Mouse (Mus musculus) gastrocnemius, postnatal 14 days (tissue): ENCODE results near the gene Shank2. TPM values are rescaled to one million over a fixed set of nuclear protein-coding genes. Genes with fewer than 3 reads are reported as not detected.

Experiments used
- DNase-seq: peaks from one replicate; pipeline ENCODE4 v3.0.0; 2021; ENCODE audit warnings: mixed read lengths
- intact Hi-C: fragments of 180-260 bp; cut with DNase I; formaldehyde crosslinking; loops from one replicate; pipeline ENCODE4 v1.15.1; 2025; ENCODE audit warnings: low total_unique reads
- total RNA-seq, 2 experiments: library from RNA; stranded (reverse); gene quantifications; 2 replicates each; pipeline ENCODE4 v1.2.3; 2021

Gene Shank2
- total RNA-seq, 2 experiments from 2014 or later, result 0.07 to 0.39 TPM

DNA sequence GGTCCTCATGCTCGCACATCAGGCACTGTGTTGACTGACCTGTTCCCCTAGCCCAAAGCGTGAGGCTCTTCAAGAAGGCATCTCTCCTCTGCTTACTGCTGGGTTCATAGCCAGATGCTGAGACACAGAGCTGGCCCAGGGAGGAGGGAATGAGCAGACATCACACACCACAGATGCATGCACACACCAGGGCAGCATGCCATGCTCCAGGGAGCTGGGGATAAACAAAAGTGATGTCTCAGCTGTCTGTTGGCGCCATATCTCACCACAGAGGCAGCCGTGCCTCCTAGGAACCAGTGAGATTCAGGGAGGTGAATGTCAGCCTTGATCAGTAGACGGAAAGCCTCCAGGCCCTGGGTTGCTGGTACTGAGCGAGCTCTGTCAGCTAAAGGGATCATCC, 242.5 kb downstream of the Shank2 start:
- no peak for DNase-seq

DNA sequence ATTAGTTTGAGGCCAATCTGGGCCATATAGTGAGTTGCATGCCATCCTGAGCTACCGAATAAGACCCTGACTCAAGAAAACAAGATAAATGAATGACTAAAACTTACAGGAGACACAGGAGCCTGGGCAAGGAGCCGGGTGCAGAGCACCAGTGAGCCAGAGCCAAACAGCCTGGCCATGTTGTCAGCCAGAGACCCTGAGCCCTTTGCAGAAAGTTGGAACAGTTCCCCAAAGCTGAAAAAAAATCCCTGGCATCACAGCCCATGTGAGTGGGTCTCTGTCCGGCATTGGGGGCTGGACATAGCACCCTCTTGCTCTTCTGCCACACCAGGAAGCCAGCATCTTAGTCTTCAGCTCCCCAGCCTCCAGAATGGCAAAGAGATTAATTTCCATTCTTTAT, 244.5 kb downstream of the Shank2 start:
- no peak for DNase-seq
- intact Hi-C loops, result no loop called here

More for the DNA sequence above, 242.5 kb downstream of the Shank2 start:
- intact Hi-C loops, result no loop called here

DNA sequence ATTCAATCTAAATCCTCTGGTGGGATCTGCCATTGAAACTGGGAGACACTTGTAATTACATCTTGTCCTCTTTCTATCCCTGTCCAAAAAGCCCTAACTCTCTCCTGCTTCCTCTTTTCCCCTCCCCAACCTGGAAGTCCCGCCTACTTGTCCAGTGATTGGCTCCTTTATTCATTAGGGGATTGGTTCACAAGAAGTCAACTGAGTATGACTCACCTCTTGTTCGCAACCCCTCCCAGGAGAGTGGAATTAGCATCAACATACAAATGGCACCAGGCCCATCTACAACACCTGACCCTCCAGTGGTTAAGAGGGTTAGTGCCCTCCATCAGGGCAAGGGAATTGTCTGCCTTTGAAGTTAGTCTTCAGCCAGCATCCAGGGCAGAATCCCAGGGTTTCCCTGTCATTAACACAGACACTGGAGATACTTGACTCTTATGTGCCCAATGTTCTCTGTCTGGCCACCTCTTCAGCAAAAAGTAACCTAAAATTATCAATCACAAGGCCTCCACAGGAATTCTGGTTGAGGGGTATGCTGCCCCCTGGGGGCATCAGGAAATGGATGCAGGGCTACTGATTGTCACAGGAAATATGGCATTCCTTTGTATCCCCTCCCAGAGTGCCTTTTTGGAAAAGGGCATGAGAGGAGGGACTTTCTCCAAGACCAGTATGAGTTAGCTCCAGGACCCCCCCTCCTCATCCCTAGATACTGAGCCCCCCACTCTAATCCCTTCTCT, 247.1 kb downstream of the Shank2 start:
- no peak for DNase-seq
- intact Hi-C loops, result no loop called here

DNA sequence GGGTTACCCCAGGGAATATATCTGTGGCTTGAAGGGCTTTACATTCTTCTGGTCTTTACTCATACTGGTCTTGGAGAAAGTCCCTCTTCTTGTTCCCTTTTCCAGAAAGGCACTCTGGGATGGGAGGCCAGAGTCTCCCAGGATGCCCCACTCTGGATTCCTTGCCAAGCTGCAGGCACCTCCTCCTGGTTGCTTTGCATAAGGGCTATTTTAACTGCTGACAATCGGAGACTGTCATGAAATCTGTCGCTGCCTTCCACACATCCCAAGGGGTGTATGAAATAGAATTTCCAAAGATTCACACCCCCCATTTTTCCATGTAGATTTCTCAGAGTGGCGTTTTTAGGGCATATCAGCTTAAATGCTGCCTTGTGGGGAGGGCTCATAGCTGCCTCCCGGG, 249.1 kb downstream of the Shank2 start:
- intact Hi-C loops, result no loop called here

DNA sequence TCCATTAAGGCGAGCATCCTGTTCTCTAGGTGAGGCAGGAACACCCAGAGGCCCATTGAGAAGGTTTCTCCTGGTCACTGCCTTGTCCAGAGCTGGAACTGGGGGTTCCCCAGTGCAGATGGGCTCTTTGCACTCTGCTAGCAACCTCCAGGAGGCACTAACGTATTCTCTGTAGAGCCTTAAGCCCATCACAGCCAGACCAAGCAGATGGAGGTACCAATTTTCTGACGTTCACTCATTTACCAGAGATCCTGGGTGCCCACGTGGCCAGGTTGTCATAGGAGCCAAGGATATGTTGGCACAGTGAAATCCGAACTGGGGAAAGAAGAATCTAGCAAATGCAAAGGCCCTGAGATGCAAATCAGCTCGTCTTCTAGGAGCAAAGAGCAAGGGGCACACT, 249.5 kb downstream of the Shank2 start:
- intact Hi-C loops, result no loop called here
- DNase-seq, result no peak

More for the DNA sequence above, 249.1 kb downstream of the Shank2 start:
- no peak for DNase-seq

DNA sequence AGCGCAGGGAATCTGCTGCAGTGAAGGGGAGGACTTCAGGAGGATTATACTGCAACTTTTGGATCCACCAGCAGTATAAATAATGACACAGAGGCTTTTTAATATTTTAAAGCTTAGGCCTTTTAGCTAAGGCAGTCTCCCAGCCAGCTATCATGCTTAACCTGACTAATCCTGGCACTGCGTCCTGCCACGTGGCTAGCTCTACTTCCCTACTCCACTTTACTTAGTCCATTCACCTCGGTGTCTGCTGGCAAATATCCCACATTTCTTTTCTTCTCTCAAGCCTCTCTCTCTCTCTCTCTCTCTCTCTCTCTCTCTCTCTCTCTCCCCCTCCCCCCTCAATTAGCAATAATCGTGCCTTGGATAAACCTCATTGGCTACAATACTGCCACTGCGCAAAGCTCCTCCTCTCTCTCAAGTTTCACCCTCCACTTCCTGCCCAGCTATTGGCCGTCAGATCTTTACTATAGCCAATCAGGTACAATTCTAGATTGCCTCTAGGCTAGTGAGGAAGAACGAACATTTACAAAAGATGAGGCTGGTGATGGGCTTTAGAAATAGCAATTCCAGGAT, 253.0 kb downstream of the Shank2 start:
- no peak for DNase-seq
- intact Hi-C loops, result no loop called here

DNA sequence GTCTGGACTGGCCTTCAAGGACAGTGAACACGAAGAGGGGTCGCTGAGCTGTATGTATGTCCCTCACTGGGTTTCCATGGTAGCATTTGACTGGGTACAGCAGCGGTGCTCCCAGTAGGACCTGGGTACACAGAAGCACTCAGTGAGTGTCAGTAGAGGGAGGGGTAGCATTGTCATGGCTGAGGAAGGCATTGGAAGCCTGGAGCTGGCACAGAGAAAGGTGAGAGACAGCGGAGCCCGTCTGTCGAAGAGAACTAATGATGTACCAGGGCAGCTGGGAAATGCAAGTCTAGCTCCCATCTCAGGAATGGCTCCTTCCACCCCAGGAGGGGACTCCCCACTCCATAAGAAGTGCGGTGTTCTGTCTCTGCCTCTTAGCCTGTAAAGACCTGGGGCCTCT, 256.1 kb downstream of the Shank2 start:
- intact Hi-C loops, result no loop called here
- DNase-seq, result no peak

DNA sequence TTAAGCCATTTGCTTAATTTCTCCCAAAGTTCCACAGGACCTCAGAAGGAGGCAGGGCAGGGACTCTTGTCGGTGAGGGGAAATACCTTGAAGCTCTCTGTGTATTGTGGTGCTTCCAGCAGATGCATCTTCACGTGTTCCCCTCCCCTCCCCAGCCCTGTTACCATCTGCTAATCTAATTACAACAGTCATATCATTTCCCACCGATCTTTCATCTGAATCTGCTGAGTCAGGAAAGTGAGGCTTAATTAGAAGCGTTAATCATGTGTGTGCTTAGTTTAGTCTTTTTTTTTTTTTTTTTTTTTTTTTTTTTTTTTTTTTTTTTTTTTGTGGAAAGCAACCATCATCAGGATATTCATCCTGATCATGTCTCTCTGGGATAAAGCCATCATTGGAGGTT, 256.6 kb downstream of the Shank2 start:
- DNase-seq, result no peak
- intact Hi-C loops, result no loop called here

DNA sequence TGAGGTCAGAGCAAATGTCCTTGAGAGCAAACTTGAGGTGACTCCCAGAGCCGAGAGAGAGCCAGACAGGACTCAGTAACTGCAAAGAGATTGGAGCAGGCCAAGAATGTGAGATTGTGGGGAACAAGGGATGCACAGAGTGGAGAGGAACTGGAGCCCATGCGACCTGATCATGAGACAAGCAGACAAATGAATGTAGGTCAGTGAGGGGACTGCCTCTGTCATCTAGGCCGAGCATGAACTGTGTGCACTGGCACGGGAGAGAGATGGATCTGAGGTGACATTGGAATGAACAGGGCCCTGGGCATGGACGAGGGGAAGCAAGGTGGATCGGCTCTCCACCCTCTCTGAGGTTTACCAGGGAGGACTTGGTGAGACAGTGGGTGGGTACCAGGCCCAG, 260.9 kb downstream of the Shank2 start:
- DNase-seq, result no peak
- intact Hi-C loops, result no loop called here

DNA sequence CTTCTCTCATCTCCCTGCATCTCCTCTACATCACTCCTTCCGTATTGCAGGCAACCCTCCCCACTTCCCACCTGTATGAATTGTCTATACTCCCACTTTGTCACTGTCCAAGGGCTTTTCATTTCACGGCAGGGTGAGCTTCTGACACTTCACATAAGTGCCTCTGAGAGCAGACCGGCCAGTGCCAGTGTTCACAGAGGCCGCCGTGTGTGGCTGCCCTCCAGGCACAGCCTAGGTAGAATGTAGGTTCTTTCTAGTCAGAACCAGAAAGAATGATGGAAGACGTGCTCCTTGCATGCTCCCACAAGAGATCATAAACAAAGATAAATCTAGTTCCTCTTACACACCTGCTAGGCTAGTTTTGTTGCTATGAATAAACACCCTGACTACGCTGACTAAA, 265.0 kb downstream of the Shank2 start:
- intact Hi-C loops, result no loop called here
- DNase-seq, result no peak

DNA sequence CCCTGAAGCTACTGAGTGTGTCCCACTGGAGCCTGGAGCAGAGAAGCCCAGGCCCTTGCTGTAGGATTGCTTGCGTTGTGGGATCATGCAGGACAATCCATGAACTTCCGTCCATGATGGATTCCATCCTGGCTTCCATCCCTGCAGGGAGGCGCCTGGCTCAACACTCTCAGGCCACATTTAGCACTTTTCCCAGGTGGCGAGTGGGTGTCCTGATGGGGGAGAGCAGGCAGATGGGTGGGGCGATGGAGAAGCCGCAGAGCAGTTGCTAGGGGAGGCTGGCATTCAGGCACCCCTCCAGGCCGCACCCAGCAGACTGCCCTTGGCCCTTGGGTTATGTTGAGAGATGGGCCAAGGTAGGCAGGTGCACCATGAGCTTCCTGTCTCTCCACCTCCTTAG, 266.6 kb downstream of the Shank2 start:
- no peak for DNase-seq
- intact Hi-C loops, result no loop called here

DNA sequence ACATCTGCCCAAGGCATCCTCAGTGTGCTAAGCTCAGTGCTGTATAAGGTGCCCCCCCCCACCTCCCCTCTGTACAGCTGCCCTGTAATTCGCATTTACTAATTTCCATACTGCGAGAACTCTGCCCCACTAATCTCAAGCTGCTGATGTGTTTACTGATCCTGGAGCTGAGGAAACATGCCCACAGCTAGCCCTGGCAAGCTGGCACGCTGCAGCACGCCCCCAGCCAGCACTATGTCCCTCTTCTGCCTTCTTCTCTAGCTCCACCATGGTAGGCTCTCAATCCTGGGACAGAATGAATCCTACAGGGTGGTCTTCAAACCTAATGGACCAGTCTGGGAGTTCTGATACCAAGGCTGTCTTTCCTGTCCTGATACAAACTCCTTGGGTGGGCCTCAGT, 267.1 kb downstream of the Shank2 start:
- intact Hi-C loops, result no loop called here
- no peak for DNase-seq

DNA sequence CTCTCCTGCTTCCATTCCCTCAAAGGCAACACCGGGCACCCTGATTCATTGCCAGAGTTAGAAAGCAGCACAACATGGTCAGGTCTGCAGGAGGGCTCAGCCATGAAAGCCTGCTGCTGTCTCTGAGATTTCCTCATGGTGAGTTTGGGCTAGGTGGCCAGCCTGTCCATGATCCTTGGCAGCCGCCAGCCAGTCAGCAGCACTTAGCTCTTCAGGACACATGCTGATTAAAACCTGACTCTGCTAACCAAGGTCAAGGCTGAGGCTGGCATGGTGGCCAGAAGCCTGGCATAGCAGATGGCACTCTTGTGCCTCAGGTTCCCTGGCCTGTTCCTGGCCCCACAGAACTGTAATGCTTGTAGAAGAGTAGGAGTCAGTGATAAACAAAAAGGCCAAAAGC, 269.3 kb downstream of the Shank2 start:
- intact Hi-C loops, result no loop called here
- no peak for DNase-seq

DNA sequence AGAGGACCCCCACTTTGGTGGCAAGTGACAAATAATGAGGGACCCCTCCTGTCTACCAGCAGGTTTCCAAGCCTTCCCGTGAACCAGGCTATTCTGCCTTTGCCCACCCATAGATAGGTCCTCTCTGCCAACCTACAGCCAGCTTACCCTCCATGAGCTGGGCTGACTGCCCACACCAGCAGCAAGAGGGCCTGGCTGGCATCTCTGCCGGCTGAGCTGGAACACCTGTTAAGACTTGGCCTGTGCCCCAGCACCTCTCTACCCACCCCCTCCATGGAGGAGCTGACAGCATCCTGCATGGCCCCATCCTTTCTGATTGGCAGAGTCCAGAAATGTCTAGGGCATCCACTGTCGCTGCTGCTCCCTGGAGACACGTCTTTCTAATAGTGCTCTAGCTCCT, 277.0 kb downstream of the Shank2 start:
- no peak for DNase-seq
- intact Hi-C loops, result no loop called here

DNA sequence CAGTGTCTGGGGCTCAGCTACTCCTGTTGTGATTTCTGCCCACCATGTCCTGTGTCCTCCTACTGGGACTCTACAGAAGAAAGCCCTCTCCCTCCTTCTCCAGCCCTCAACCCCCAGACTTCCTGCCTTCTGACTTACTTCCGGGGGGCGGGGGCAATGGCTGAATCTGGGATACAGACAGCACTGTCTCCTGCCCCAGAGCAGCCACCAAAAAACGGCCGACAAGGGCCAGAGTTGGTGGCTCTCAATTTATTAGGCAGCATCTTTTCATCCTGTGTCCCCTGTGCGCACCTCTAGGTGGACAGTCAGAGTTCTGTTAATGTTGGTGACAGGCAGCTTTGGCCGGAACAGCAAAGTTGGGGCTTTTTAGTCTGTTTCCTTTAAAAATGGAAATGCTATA, 282.0 kb downstream of the Shank2 start:
- intact Hi-C loops, result no loop called here
- DNase-seq, result no peak

DNA sequence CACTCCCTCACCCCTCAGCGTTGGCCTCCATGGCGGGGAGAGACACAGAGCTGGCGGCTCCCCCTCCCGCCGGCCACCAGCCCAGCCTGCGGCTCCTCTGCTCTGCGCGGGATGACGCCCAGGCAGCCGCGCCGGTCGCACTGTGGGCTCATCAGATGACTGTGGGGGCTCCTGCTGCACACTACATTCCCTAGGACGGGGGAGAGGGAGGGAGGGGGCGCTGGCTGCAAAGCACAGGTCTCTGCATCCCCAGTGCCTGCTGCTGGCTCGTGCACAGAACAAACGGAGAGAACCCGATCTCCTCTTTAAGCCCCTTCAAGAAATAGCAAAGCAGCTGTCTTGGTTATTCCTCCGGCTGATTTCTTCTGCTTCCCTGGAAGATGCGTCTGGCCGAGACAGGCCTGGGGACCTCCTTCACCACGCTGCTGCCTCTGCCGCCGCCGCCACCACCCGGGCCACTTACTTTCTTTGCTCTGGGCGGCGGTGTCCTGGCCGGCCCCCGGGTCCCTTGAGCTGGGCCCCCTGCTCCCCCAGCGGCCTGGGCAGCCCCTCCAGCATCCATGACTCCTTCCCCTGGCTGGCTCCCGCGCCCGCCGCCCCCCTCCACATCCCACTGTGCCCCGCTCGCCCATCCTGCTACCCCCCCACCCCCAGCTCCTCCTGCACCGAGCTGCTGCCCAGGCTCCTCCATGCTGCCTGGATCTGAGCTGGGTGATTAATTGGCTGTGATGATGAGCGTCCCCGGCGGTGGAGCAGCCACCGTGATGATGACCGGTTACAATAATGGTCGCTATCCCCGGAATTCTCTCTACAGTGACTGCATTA, 282.7 kb downstream of the Shank2 start:
- intact Hi-C loops, result no loop called here
- no peak for DNase-seq

DNA sequence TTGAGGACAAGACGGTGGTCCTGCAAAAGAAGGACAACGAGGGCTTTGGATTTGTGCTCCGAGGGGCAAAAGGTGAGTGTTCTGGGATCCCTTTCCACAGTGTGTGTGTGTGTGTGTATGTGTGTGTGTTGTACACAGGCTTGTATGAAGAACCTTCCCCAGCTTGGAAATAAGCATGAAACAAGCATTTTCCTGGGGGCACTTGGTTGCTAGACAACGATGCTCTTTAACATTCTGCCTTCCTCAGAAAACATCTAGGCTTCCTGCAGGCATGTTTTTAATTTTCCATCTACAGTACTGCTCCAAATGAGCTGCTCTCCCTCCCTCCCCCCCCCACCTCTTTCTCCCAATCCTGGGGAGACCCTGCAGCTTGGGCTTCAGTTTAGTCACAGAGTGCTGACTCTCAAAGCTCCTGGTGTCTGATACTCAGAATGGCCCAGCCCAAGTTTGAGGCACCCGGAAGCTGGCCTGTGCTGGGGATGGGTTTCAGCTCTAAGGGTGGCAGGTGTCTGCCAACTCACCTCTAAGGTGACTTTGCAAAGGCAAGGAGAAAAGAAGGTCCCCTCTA, 283.4 kb downstream of the Shank2 start:
- intact Hi-C loops, result no loop called here

DNA sequence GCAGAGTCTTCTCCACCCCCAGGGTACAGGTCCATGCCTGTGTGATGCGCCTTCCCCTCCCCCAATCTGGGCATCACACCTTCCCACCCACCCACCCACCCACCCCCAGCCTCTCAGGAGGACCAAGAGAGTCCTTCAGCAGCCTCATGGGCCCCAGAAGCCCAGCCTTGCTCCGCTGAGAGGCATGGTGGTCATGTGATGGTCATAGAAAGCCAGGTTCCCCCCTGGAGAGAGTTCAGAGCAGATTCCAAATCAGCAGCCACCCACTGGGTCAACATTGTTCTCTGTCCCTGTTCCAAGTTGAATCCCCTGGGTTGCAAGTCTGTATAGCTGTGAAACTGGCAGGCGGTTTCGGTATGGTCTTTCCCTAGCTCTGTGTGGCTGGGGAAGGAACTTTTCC, 284.2 kb downstream of the Shank2 start:
- DNase-seq, result no peak
- intact Hi-C loops, result no loop called here

More for the DNA sequence above, 283.4 kb downstream of the Shank2 start:
- no peak for DNase-seq

DNA sequence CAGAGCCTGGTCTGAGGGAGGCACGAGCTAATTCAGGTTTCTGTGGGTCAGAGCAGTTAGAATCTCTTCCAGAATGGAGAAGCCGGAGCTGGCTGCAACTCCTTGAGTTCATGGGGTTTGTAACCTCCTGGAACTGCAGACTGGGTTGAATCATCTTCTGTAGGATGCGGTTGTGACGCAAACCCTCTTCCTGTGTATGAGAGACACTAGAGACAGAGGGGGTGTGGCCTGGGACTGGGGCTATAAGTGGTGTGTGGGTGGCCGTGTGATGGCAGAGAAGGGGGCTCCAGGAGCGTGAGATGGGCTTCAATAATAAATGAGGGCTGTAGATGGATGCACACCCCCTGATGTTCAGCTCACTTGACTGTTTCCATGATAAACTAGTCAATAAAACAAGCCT, 286.3 kb downstream of the Shank2 start:
- no peak for DNase-seq
- intact Hi-C loops, result no loop called here

DNA sequence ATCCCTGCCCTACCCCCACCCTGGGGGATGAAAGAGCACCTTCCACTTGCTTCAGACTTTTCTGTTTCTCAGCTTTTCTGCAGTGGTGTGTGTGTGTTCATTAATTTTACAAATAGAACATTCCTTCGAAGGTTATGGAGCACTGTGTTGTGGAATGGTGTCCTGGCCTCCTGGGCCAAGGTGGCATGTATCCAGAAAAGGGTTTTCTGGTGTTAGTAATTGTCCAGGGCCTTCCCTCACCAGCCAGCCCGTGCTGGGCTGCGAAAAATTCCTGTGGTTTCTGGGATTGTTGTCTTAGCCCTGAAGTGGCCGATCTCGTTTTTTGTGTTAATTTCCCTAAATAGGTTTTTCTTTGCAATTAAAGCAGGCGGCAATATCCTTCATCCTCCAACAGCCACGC, 289.8 kb downstream of the Shank2 start:
- DNase-seq, result no peak
- intact Hi-C loops, result no loop called here
